Mouse (Mus musculus) ES-Bruce4 (cell line): ENCODE measurements around the gene Apoe.

ENCODE experiments used
- CTCF ChIP-seq: IDR thresholded peaks from one replicate; pipeline ENCODE4 v1.8.1; 2011; ENCODE audit warnings: low read depth, low read length
- EP300 ChIP-seq: IDR thresholded peaks from 2 replicates; pipeline ENCODE4 v1.6.1; 2011; ENCODE audit warnings: low read depth, low read length; ENCODE audit not compliant: insufficient read depth
- POLR2A ChIP-seq: IDR thresholded peaks from one replicate; pipeline ENCODE4 v1.8.1; 2011; ENCODE audit warnings: low read length; ENCODE audit not compliant: insufficient read depth

- TF ChIP-seq POLR2A: no peak
- no peak for TF ChIP-seq CTCF
- TF ChIP-seq EP300: no peak
These were observed 27.6 kb upstream of the Apoe start for GRCm38 (mm10) chr7:19726541-19726940.
